Mouse (Mus musculus) megakaryocyte, adult 5-6 weeks (primary cell): ENCODE measurements at regions not wholly inside any gene's neighbourhood (a gene's known extent, or its start where the extent isn't known, plus 50 kb on each side); places are given as distances from the start of the nearest gene placed in this dataset.

Source experiments
- ATAC-seq: 2 replicates; pipeline ENCODE4 v1.8.0; 2016; ENCODE audit warnings: mild to moderate bottlenecking, inconsistent platforms; ENCODE audit not compliant: poor library complexity, severe bottlenecking

- no peak for ATAC-seq
These were observed 105.5 kb upstream of the Ufm1 start for GRCm38 (mm10) chr3:53969000-53969641.

- ATAC-seq, result no peak
These were observed 101.5 kb upstream of the Ufm1 start for GRCm38 (mm10) chr3:53965142-53965541.

- no peak for ATAC-seq
These were observed 90.2 kb upstream of the Ufm1 start for GRCm38 (mm10) chr3:53953801-53954200.

GRCm38 (mm10) chr3:53939684-53940189 lies 76.1 kb upstream of the Ufm1 start:
- ATAC-seq, result no peak

- ATAC-seq, result no peak
These were observed 68.1 kb upstream of the Ufm1 start for GRCm38 (mm10) chr3:53931745-53932144.

GRCm38 (mm10) chr3:53919941-53920340 lies 56.3 kb upstream of the Ufm1 start:
- ATAC-seq, result no peak

DNA sequence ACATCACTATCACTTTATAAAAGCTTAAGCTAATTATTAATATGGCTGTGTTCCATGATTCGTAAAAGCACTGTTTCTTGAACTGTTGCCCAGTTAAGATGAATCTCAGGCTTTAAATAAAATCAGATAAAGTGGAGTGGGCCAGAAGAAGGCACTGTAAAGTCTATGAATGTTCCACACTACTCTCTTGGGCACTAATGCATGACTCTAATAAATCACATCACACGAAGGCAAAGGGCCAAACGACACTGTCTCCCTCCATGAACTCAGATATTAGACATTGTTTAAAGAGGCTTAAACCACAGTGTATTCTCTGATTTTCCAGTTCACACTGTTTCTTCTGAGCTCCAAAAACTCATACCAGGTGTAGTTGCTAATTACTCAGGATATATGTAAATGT lies 55.9 kb upstream of the Ufm1 start:
- no peak for ATAC-seq

DNA sequence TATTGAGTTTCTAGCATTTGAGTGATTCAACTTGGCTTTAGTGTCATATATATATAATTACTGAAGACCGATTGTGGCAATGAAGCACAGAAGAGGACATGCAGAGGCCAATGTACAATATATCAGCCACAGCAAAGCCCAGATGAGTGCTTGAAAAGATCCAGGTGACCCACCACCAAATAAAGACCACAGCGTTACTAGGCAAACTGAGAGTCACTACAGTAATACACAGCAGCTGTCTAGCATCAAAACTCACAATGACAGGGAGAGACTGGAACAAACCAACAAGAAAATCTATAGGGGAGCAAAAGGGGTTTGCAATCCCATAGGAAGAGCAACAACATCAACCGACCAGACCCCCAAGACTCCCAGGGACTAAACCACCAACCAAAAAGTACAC lies 54.3 kb upstream of the Ufm1 start:
- ATAC-seq, result no peak

DNA sequence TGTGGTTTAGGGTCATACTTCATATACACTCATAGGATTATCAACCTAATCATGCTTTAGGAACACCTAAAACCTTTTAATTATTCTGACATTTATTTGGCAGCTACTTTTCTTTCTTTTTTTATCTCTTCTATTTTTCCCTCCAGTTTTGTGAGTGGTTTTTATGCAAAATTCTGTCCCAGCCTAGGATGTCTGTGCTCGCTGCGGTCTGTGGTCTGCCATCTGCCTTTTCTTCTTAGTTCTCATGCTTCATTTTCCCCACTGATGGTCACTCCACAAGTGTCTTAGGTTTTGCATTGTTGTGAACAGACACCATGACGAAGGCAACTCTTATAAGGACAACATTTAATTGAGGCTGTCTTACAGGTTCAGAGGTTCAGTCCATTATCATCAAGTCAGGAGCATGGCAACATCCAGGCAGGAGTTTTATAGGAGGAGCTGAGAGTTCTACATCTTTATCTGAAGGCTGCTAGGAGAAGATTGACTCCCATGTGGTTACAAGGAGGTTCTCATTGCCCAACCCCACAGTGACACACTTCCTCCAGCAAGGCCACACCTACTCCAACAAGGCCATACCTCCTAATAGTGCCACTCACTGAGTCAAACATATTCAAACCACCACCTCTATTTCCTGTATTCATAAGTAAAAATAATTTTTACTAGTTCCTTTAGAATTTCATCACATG lies 50.5 kb upstream of the Ufm1 start:
- no peak for ATAC-seq
